Mouse (Mus musculus): ENCODE data around the gene Slc25a34.

GRCm38 (mm10) chr4:141619299-141619883 lies 4.2 kb downstream of the Slc25a34 start:
- TF ChIP-seq CTCF (IDR thresholded peaks at IDR 0.05; ENCODE audit: extremely low read depth, insufficient read length, insufficient replicate concordance, low read depth, low read length) (no peak), POLR2A (IDR thresholded peaks at IDR 0.05; ENCODE audit: low read depth, low read length) (no peak)

Data from small intestine, adult 2 months (tissue).